Mouse (Mus musculus): ENCODE data around the gene Gm43064. TPM values are rescaled to one million over a fixed set of nuclear protein-coding genes. Genes with fewer than 3 reads are reported as not detected.
"Not testable (repeated sequence)": the region's sequence is repeated elsewhere in the genome, so short reads cannot be mapped to it uniquely, and the experiment has no call there.

Gene Gm43064
- polyA plus RNA-seq, 1 experiment from 2014 or later, result not detected

GRCm38 (mm10) chr3:103809799-103810150 is 402 bp downstream of the Gm43064 start:
- peak; percentile 54; the same call in 1 of the 2 replicates for ATAC-seq (ENCODE audit: low FRiP score, low TSS enrichment)
- Histone ChIP-seq H3K4me3 (replicated peaks; ENCODE audit: low read depth, low read length) (peak overlapping the region; percentile 78), H3K4me2 (ENCODE audit: low read length) (peak overlapping the region; percentile 70), H3K9me3 (ENCODE audit: control insufficient read depth, low read length) (no peaks in the 10 kb centered on the region), H3K27me3 (ENCODE audit: control insufficient read depth, insufficient read depth, low read length) (no peaks in the 10 kb centered on the region), H3K27ac (replicated peaks; ENCODE audit: low read depth, low read length) (peak overlapping the region; percentile 80), H3K9ac (replicated peaks; ENCODE audit: low read length) (peak overlapping the region; percentile 67), H3K4me1 (ENCODE audit: control insufficient read depth, insufficient read depth, low read length) (peaks cover 13% of the 10 kb centered on the region), H3K36me3 (ENCODE audit: control insufficient read depth, insufficient read depth, low read length) (peaks cover 20% of the 10 kb centered on the region)
- WGBS, result 4% methylated on average over 14 of the region's 14 CpGs
- no peak for DNase-seq

GRCm38 (mm10) chr3:103810967-103811366 is 1.6 kb downstream of the Gm43064 start:
- 91% methylated on average over 6 of the region's 6 CpGs for WGBS
- Histone ChIP-seq H3K9me3 (ENCODE audit: control insufficient read depth, low read length) (no peaks in the 10 kb centered on the region), H3K36me3 (ENCODE audit: control insufficient read depth, insufficient read depth, low read length) (peaks cover 26% of the 10 kb centered on the region), H3K4me1 (ENCODE audit: control insufficient read depth, insufficient read depth, low read length) (peaks cover 13% of the 10 kb centered on the region), H3K4me3 (replicated peaks; ENCODE audit: low read depth, low read length) (no peak overlapping the region), H3K9ac (replicated peaks; ENCODE audit: low read length) (no peak overlapping the region), H3K4me2 (ENCODE audit: low read length) (no peak overlapping the region), H3K27me3 (ENCODE audit: control insufficient read depth, insufficient read depth, low read length) (no peaks in the 10 kb centered on the region), H3K27ac (replicated peaks; ENCODE audit: low read depth, low read length) (no peak overlapping the region)
- ATAC-seq (ENCODE audit: low FRiP score, low TSS enrichment), result no peak
- DNase-seq, result no peak

DNA sequence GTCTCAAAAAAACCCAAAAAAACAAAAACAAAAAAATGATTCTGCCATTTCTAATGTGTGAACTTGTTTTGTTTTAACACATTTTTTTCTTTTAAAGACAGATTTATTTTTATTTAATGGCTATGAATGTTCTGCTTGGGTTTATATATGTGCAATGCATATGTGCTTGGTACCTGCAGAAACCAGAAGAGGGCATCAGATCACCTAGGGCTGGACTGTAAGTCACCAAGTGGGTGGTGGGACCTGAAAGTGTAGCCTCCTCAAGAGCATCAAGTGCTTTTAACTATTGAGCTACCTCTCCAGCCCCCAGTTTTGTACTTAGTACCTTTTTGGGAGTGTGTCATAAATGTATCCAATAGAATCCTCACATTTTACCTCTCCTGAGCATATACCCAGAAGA is 18.2 kb downstream of the Gm43064 start:
- Histone ChIP-seq H3K27me3 (ENCODE audit: control insufficient read depth, insufficient read depth, low read length) (no peaks in the 10 kb centered on the region), H3K9ac (replicated peaks; ENCODE audit: low read length) (no peak overlapping the region)

GRCm38 (mm10) chr3:103829036-103829435 is 19.7 kb downstream of the Gm43064 start:
- ATAC-seq (ENCODE audit: low FRiP score, low TSS enrichment) (no peak), DNase-seq (no peak)
- Histone ChIP-seq H3K4me3 (replicated peaks; ENCODE audit: low read depth, low read length) (no peak overlapping the region), H3K4me1 (ENCODE audit: control insufficient read depth, insufficient read depth, low read length) (no peaks in the 10 kb centered on the region), H3K9ac (replicated peaks; ENCODE audit: low read length) (no peak overlapping the region), H3K9me3 (ENCODE audit: control insufficient read depth, low read length) (no peaks in the 10 kb centered on the region), H3K4me2 (ENCODE audit: low read length) (no peak overlapping the region), H3K27ac (replicated peaks; ENCODE audit: low read depth, low read length) (no peak overlapping the region), H3K27me3 (ENCODE audit: control insufficient read depth, insufficient read depth, low read length) (no peaks in the 10 kb centered on the region), H3K36me3 (ENCODE audit: control insufficient read depth, insufficient read depth, low read length) (no peaks in the 10 kb centered on the region)
- 92% methylated on average over 3 of the region's 3 CpGs for WGBS

More for the DNA sequence above, 18.2 kb downstream of the Gm43064 start:
- Histone ChIP-seq H3K27ac (replicated peaks; ENCODE audit: low read depth, low read length) (no peak overlapping the region), H3K9me3 (ENCODE audit: control insufficient read depth, low read length) (no peaks in the 10 kb centered on the region), H3K4me3 (replicated peaks; ENCODE audit: low read depth, low read length) (no peak overlapping the region), H3K4me1 (ENCODE audit: control insufficient read depth, insufficient read depth, low read length) (no peaks in the 10 kb centered on the region), H3K4me2 (ENCODE audit: low read length) (no peak overlapping the region), H3K36me3 (ENCODE audit: control insufficient read depth, insufficient read depth, low read length) (peaks cover 6% of the 10 kb centered on the region)
- DNase-seq (no peak), ATAC-seq (ENCODE audit: low FRiP score, low TSS enrichment) (no peak)

GRCm38 (mm10) chr3:103830681-103831080 is 21.3 kb downstream of the Gm43064 start:
- WGBS, result 43% methylated on average over 1 of the region's 1 CpGs
- ATAC-seq (ENCODE audit: low FRiP score, low TSS enrichment); H3K9me3 ChIP-seq (ENCODE audit: control insufficient read depth, low read length); H3K4me3 ChIP-seq (replicated peaks; ENCODE audit: low read depth, low read length); H3K27ac ChIP-seq (replicated peaks; ENCODE audit: low read depth, low read length); H3K27me3 ChIP-seq (ENCODE audit: control insufficient read depth, insufficient read depth, low read length); H3K4me1 ChIP-seq (ENCODE audit: control insufficient read depth, insufficient read depth, low read length); H3K36me3 ChIP-seq (ENCODE audit: control insufficient read depth, insufficient read depth, low read length); H3K4me2 ChIP-seq (ENCODE audit: low read length); H3K9ac ChIP-seq (replicated peaks; ENCODE audit: low read length): not testable (repeated sequence)
- DNase-seq, result peak; percentile 3

GRCm38 (mm10) chr3:103831146-103831545 is 21.8 kb downstream of the Gm43064 start:
- H3K4me2 ChIP-seq (ENCODE audit: low read length), result no peak overlapping the region
- no peak overlapping the region for H3K4me3 ChIP-seq (replicated peaks; ENCODE audit: low read depth, low read length)
- H3K27ac ChIP-seq (replicated peaks; ENCODE audit: low read depth, low read length), result no peak overlapping the region
- no peaks in the 10 kb centered on the region for H3K36me3 ChIP-seq (ENCODE audit: control insufficient read depth, insufficient read depth, low read length)
- ATAC-seq (ENCODE audit: low FRiP score, low TSS enrichment) (no peak), DNase-seq (no peak)
- H3K27me3 ChIP-seq (ENCODE audit: control insufficient read depth, insufficient read depth, low read length), result no peaks in the 10 kb centered on the region
- no peaks in the 10 kb centered on the region for H3K9me3 ChIP-seq (ENCODE audit: control insufficient read depth, low read length)
- 79% methylated on average over 7 of the region's 7 CpGs for WGBS
- H3K4me1 ChIP-seq (ENCODE audit: control insufficient read depth, insufficient read depth, low read length), result no peaks in the 10 kb centered on the region
- no peak overlapping the region for H3K9ac ChIP-seq (replicated peaks; ENCODE audit: low read length)

DNA sequence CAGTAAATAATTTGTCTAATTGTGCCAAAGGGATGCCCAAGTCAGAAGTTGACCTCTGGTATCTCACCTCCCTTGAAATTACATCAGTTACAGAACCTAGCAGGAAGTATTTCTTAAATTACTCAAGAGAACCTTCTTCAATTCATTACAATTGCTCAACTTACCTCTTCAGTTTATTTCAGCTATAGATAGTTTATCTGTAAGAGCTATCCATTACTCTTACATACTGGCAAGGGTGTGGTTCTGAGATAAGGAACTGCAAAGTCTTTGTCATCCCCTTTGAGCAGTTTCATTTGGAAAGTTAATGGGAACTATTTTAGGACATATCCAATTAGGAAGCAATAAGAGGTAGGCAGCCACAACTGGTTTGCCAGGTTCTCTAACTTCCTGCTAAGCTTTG is 23.1 kb downstream of the Gm43064 start, which contains the start of gene Bcl2l15:
TSS of gene Bcl2l15 (plus strand) at position 176 of the 400 bp plus-strand sequence.
- no peaks in the 10 kb centered on the region for H3K4me1 ChIP-seq (ENCODE audit: control insufficient read depth, insufficient read depth, low read length)
- H3K4me2 ChIP-seq (ENCODE audit: low read length), result no peak within 1 kb of the TSS
- no peaks in the 10 kb centered on the region for H3K27me3 ChIP-seq (ENCODE audit: control insufficient read depth, insufficient read depth, low read length)
- ATAC-seq (ENCODE audit: low FRiP score, low TSS enrichment) (no peak), DNase-seq (no peak)
- H3K4me3 ChIP-seq (replicated peaks; ENCODE audit: low read depth, low read length), result no peak within 1 kb of the TSS
- no peaks in the 10 kb centered on the region for H3K36me3 ChIP-seq (ENCODE audit: control insufficient read depth, insufficient read depth, low read length)
- H3K9ac ChIP-seq (replicated peaks; ENCODE audit: low read length), result no peak within 1 kb of the TSS
- H3K9me3 ChIP-seq (ENCODE audit: control insufficient read depth, low read length), result no peaks in the 10 kb centered on the region
- no peak within 1 kb of the TSS for H3K27ac ChIP-seq (replicated peaks; ENCODE audit: low read depth, low read length)

GRCm38 (mm10) chr3:103834001-103834400 is 24.6 kb downstream of the Gm43064 start:
- H3K4me1 ChIP-seq (ENCODE audit: control insufficient read depth, insufficient read depth, low read length), result no peaks in the 10 kb centered on the region
- 91% methylated on average over 2 of the region's 2 CpGs for WGBS
- no peak for ATAC-seq (ENCODE audit: low FRiP score, low TSS enrichment)

GRCm38 (mm10) chr3:103835272-103835950 is 26.0 kb downstream of the Gm43064 start:
- no peaks in the 10 kb centered on the region for H3K36me3 ChIP-seq (ENCODE audit: control insufficient read depth, insufficient read depth, low read length)
- ATAC-seq (ENCODE audit: low FRiP score, low TSS enrichment) (no peak), DNase-seq (no peak)
- no peak overlapping the region for H3K4me3 ChIP-seq (replicated peaks; ENCODE audit: low read depth, low read length)
- H3K27me3 ChIP-seq (ENCODE audit: control insufficient read depth, insufficient read depth, low read length), result no peaks in the 10 kb centered on the region
- 77% methylated on average over 6 of the region's 6 CpGs for WGBS
- no peak overlapping the region for H3K9ac ChIP-seq (replicated peaks; ENCODE audit: low read length)
- H3K4me1 ChIP-seq (ENCODE audit: control insufficient read depth, insufficient read depth, low read length), result no peaks in the 10 kb centered on the region
- H3K9me3 ChIP-seq (ENCODE audit: control insufficient read depth, low read length), result no peaks in the 10 kb centered on the region
- no peak overlapping the region for H3K4me2 ChIP-seq (ENCODE audit: low read length)
- H3K27ac ChIP-seq (replicated peaks; ENCODE audit: low read depth, low read length), result no peak overlapping the region

More at GRCm38 (mm10) chr3:103834001-103834400, 24.6 kb downstream of the Gm43064 start:
- Histone ChIP-seq H3K27ac (replicated peaks; ENCODE audit: low read depth, low read length) (no peak overlapping the region), H3K9me3 (ENCODE audit: control insufficient read depth, low read length) (no peaks in the 10 kb centered on the region), H3K4me2 (ENCODE audit: low read length) (no peak overlapping the region), H3K4me3 (replicated peaks; ENCODE audit: low read depth, low read length) (no peak overlapping the region), H3K36me3 (ENCODE audit: control insufficient read depth, insufficient read depth, low read length) (no peaks in the 10 kb centered on the region), H3K27me3 (ENCODE audit: control insufficient read depth, insufficient read depth, low read length) (no peaks in the 10 kb centered on the region), H3K9ac (replicated peaks; ENCODE audit: low read length) (no peak overlapping the region)
- no peak for DNase-seq

All from midbrain, embryonic 14.5 days (tissue).